Mouse (Mus musculus) CD4-positive, CD25-positive, alpha-beta regulatory T cell, adult 4 months (primary cell): ENCODE measurements at regions not wholly inside any gene's neighbourhood (a gene's known extent, or its start where the extent isn't known, plus 50 kb on each side); places are given as distances from the start of the nearest gene placed in this dataset.

ENCODE experiments used
- ATAC-seq: one replicate; pipeline ENCODE4 v1.8.0; 2017

- ATAC-seq: peak; percentile 34
Measured at GRCm38 (mm10) chr6:108717681-108718080, 57.3 kb downstream of the Bhlhe40 start.

- no peak for ATAC-seq
Measured at GRCm38 (mm10) chr6:108718887-108719286, 58.5 kb downstream of the Bhlhe40 start.

GRCm38 (mm10) chr6:108719977-108720376, 59.5 kb downstream of the Bhlhe40 start:
- no peak for ATAC-seq

- no peak for ATAC-seq
Measured at GRCm38 (mm10) chr6:108720978-108721377, 60.5 kb downstream of the Bhlhe40 start.

GRCm38 (mm10) chr6:108721557-108721956, 61.1 kb downstream of the Bhlhe40 start:
- no peak for ATAC-seq

GRCm38 (mm10) chr6:108723236-108723635, 59.7 kb upstream of the Arl8b start:
- no peak for ATAC-seq

GRCm38 (mm10) chr6:108723751-108724150, 59.1 kb upstream of the Arl8b start:
- no peak for ATAC-seq

- no peak for ATAC-seq
Measured at GRCm38 (mm10) chr6:108731107-108731630, 51.7 kb upstream of the Arl8b start.
